Mouse (Mus musculus): Measurements from ENCODE around the gene Spp2.
"Not testable (repeated sequence)": the region's sequence is repeated elsewhere in the genome, so short reads cannot be mapped to it uniquely, and the experiment has no call there.

Gene Spp2

DNA sequence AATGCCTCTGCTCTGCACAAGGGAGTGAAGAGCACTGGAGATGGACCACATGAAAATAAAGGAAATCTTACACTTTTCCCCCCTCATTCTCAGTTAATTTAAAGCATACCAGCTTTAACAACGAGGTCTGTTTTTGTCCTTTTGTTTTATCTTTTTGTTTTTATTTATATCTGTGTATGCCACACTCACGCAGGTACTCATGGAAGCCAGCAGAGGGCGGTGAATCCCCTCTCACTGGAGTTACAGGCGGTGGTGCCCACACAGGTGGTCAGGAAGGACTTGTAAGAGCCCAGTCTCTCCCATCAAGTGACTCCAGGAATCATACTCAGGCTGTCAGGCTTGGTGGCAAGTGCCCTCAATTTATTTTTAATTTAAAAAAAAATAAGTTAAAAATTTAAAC is 27.3 kb downstream of the Spp2 start:
- DNase-seq = no peak

DNA sequence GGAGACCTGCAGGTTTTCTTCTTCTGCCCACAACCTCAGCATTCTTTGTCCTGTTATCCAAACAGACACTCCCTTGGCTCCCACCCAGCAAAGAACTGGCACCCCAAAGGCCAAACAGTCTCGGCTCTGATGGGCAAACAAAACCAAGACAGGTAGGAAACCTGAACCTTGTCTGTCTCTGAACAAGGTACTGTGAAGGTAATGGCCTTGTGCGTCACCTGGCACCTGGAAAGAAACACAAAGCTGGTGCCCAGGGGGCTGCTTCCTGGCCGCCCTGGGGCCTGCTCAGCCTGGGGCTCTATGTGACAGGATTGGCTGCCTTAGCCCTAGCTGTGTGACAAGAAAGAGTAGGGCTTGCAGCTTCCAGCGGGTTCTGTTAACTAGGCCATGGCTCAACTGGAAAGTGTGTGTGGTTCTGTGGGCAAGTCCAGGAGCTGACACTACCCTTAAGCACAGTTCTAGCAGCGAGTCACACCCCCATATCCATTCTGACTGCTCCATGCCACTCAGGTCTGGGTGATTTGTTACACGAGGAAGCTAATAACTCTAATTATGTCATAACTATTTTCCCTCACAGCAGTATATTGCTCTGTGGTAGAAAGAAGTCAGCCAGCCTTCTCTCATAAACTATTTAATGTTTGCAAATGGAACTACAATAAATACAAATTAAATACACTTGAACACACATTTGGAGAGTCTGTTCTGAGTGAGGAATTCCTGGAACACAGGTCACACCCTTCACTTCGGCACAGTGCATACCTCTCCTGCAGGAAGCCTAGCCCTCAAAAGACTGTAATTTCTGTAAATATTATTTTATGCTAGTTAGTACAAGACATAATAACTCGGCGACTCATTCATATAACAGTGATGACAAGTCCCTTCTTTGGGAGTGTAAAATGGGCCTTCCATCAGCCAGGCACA is 30.7 kb downstream of the Spp2 start:
- DNase-seq = peak; percentile 88

- peak; percentile 72 for DNase-seq
Measured at GRCm38 (mm10) chr1:88443383-88443782, 36.6 kb downstream of the Spp2 start.

DNA sequence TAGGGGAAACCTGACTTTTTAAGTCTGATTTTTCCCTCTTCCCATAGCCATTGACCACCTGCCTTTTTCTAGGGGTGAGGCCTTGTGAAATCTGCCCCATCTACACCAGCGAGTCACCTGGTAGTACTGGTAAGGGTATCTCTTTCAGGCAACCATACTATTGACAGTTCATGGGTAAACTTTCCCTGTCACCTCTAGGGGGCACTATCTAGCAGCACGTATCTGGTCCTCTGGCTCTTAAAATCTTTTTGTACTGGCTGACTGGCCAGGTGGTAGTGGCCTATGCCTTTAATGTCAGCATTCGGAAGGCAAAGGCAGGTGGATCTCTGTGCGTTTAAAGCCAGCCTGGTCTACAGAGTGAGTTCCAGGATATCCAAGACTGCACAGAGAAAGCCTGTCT is 38.6 kb downstream of the Spp2 start:
- no peak for DNase-seq

DNA sequence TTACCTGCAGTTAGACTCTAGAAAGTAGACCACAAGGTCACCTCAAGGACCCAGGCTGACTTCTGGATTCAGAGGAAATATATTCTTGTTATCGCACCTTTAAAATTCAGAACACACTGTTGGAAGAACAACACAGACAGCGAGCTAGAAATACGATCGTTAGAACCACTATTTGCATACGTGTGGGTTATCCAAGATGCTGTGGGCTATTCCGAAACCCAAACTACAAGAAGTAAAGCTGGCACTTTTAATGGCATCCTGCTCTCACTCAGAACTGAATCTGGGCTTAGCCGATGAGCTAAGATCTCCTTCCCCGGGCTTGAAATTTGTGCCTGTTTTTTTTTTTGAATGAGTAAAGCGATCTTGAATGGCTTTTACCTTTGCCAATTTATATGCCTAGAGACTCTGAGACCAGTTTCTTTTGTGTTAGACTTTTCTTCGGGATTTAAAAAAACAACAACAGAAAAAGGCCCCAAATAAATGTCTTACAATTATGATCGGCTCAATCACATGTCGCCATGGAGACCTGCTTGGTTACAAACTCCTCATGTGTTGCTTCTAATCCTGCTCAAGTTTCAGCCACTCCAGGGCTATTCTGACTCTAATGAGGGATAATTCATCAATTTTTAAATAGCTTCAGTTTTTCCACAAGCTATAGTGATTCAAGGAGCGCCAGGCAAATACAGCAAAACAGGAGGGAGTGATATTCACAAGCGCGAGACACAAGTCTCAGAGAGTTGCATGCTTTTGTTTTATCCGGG is 39.7 kb downstream of the Spp2 start:
- DNase-seq = no peak

DNA sequence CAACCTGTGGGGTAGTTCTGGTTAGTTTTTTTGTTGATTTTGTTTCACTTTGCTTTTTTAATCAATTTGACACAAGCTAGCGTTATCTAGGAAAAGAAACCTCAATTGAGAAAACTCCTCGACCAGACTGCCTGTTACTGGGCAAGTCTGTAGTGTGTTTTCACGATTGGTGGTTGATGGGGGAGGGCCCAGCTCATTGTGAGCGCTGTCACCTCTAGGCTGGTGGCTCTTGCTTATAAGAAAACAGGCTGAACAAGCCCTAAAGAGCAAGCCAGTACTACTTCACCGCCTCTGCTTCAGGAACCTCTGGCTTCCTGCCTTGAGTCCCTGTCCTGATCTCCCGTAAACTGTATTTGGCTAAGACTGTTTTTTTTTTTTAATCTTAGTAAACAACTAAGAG is 40.7 kb downstream of the Spp2 start:
- DNase-seq = peak; percentile 65

DNA sequence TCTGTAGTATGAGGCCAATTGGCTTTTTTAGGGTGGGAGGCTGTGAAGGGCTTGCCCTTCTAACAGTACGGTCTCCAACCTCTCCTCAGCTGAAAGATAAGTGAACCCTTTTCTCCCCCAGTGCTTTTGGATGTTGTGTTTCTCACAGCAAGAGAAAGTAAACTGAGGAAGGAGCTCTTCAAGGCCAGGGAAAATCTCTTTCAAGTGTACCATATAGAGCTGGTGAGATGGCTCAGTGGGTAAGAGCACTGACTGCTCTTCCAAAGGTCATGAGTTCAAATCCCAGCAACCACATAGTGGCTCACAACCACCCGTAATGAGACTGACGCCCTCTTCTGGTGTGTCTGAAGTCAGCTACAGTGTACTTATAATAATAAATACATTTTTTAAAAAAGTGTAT is 41.3 kb downstream of the Spp2 start:
- DNase-seq = not testable (repeated sequence)

DNA sequence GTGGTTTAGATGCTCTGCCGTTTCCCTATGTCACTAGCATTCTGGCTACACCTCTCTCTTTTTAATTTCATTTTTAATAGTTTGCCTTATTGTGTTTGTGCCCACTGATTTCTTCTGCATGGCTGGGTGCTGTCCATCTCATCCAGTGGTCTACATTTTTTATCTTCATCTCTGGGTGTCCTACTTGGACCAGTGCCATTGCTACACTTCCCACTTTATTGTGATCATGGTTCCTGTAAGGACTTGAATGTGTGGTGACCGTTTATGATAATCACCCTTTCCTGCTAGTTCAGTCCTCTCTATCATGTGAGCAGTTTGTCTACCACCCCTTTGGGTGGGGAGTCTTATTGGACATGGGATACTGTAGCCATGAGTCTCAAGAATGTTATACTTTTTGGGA is 43.0 kb downstream of the Spp2 start:
- no peak for DNase-seq

- DNase-seq = no peak
Measured at GRCm38 (mm10) chr1:88450668-88451067, 43.9 kb downstream of the Spp2 start.

- no peak for DNase-seq
Measured at GRCm38 (mm10) chr1:88452198-88452597, 45.4 kb downstream of the Spp2 start.

- DNase-seq = peak; percentile 42
Measured at GRCm38 (mm10) chr1:88454703-88455102, 47.9 kb downstream of the Spp2 start.

GRCm38 (mm10) chr1:88455761-88456160 is 49.0 kb downstream of the Spp2 start:
- DNase-seq = no peak

GRCm38 (mm10) chr1:88456451-88457072 is 49.8 kb downstream of the Spp2 start:
- DNase-seq = peak; percentile 91

DNA sequence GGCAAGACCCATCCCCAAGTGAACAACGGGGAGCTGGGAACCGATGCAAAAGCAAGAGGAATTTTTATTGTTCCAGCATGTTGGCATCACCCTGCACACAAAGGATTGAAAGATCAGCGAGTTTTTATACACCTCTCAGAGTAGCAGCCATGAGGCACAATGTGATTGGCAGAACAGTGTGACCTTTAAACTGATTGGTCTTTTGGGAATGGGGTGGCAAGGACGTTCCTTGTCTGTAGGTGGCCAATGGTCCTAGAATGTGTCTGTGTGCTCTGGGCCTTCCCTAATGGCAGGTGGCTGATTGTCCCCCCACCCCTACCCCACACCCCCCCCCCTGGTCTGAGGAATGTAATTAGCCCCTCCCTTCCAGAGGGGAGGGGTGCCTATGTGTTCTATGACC is 52.4 kb downstream of the Spp2 start:
- DNase-seq = no peak

DNA sequence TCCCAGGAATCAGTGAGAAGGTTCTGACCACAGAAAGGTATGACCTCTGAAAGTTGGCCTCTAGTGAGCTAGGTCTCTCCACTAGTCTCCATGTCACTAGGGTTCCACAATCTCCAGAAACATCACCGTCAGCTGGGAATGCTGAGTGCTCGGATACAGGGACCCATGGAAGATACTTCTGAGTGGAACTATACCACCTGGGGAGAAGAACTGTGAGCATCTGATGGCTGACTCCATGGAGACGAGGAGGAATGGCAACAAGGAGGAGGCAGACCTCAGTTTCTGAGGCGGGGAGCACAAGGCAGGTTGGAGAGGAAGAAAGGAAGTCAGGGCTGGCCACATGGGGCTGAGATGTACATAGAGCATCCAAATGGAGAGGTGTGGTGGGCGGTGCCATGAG is 52.9 kb downstream of the Spp2 start:
- no peak for DNase-seq

- no peak for DNase-seq
Measured at GRCm38 (mm10) chr1:88461096-88461495, 54.3 kb downstream of the Spp2 start.

GRCm38 (mm10) chr1:88462484-88462883 is 55.7 kb downstream of the Spp2 start:
- peak; percentile 47 for DNase-seq

DNA sequence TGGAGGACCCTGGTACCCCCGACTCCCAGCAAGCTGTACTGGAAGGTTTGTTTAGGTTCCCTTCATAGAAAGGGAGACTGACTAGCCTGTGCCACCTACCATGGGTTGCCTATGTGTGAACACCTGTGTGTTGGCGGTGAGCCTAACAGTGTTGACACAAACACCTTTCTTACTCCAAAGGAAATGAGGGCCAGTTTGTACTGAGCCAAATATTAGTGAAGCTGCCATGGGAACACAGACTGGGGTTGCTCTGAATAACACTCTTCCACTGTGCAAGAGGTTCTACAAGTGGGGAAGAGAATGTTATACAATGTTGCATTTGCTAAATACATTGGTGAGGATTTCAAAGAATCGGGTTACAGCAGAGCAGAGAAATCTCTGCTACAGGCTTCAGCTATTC is 56.5 kb downstream of the Spp2 start:
- DNase-seq = peak; percentile 77

GRCm38 (mm10) chr1:88464109-88464905 is 57.5 kb downstream of the Spp2 start:
- DNase-seq = no peak

DNA sequence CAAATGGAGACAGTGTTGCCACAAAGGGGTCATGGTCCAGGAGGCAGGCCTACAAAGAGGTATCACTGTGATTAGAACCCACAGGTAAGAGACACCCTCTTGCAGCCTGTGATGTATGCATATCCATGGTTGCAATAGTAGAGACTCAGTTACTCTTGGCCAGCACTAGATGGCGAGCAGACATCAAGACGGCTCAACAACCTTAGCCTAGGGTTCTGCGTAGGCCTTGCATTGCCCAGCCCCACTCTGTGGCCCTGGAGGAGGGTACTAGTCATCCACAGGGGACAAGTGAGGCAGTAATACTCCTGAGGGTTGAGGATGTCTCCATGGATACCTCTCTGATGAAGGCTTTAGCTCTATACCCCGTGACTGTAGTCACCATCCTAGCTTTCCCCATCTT is 59.0 kb downstream of the Spp2 start:
- peak; percentile 12 for DNase-seq

DNA sequence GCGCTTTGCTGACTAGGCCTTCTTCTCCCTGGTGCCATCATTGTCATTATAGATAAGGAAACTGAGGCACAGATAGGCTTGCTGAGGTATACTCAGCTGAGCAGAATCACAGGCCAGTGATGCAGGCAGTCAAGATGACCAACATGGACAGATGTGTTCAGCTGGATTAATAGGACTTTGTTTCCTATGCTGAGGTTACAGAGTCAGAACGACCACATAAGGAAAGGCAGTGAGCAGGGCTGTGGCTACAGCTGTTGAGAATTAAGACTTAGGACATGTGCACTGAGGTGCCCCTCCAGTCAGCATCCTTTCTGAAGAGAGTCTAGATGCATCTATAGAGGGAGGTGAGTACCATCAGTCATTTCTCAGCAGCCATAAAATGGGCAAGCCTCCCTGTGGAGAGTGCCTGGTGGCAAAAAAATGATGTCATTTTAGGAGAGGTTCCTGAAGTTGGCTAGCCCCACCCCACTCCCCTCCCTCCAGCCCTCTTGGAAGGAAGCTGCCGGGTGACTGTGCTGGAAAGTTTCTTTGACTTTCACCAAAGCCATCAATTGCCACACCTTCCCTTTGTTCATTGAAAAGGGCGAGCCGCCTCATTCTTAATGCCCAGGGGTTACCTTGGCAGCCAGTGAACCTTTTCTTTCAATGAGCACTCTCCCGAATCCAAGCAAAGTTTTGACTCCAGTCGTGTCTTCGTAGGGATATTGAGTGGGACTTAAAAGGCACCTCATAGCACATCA is 59.7 kb downstream of the Spp2 start:
- peak; percentile 5 for DNase-seq

- DNase-seq = no peak
Measured at GRCm38 (mm10) chr1:88467866-88468265, 61.1 kb downstream of the Spp2 start.
